Mouse (Mus musculus) heart, embryonic 15.5 days (tissue): ENCODE measurements around the gene Pabpc6. TPM values are rescaled to one million over a fixed set of nuclear protein-coding genes. Genes with fewer than 3 reads are reported as not detected.

Source experiments
- ATAC-seq: fragments of 200-750 bp; cut with Nextera tagmentation; replicated peaks from 2 replicates; pipeline ENCODE4 v1.8.0; 2017; ENCODE audit warnings: low read depth, moderate TSS enrichment; ENCODE audit not compliant: insufficient number of reproducible peaks, insufficient read depth, low FRiP score
- H3K27ac ChIP-seq: fragments of 300-500 bp; sonication (generic); 2 replicates; pipeline ENCODE4 v1.5.1; 2015; ENCODE audit warnings: mild to moderate bottlenecking, inconsistent platforms
- H3K27me3 ChIP-seq: fragments of 300-500 bp; sonication (generic); 2 replicates; pipeline ENCODE4 v1.6.1; 2015; ENCODE audit warnings: inconsistent platforms
- H3K36me3 ChIP-seq: fragments of 300-500 bp; sonication (generic); 2 replicates; pipeline ENCODE4 v1.6.1; 2015; ENCODE audit warnings: mild to moderate bottlenecking, inconsistent platforms
- H3K4me1 ChIP-seq: fragments of 300-500 bp; sonication (generic); replicated peaks from 2 replicates; pipeline ENCODE4 v1.6.1; 2015; ENCODE audit warnings: inconsistent platforms
- H3K4me2 ChIP-seq: fragments of 300-500 bp; sonication (generic); 2 replicates; pipeline ENCODE4 v1.6.1; 2015; ENCODE audit warnings: inconsistent platforms, mild to moderate bottlenecking, moderate library complexity
- H3K4me3 ChIP-seq: fragments of 300-500 bp; sonication (generic); 2 replicates; pipeline ENCODE4 v1.5.1; 2015; ENCODE audit warnings: mild to moderate bottlenecking, inconsistent platforms
- H3K9ac ChIP-seq: fragments of 300-500 bp; sonication (generic); 2 replicates; pipeline ENCODE4 v1.6.1; 2015; ENCODE audit warnings: mild to moderate bottlenecking, inconsistent platforms
- H3K9me3 ChIP-seq: fragments of 300-500 bp; sonication (generic); replicated peaks from 2 replicates; pipeline ENCODE4 v1.6.1; 2016; ENCODE audit warnings: inconsistent platforms
- WGBS: fragments of 180-500 bp; shearing (Covaris S2); methylation state at CpG from one replicate; pipeline ENCODE4 v1.1.7; 2015; ENCODE audit warnings: mixed read lengths; 5-methylcytosine and 5-hydroxymethylcytosine counted together
- polyA plus RNA-seq: library from polyadenylated mRNA; unstranded; fragments of >200 nt; fragmentation: Nextera tagmentation; extraction: Ambion mirVana; gene quantifications from 2 replicates; pipeline ENCODE4 v1.2.1, GENCODE M21; 2015

Gene Pabpc6
- polyA plus RNA-seq = not detected in 2 replicates

DNA sequence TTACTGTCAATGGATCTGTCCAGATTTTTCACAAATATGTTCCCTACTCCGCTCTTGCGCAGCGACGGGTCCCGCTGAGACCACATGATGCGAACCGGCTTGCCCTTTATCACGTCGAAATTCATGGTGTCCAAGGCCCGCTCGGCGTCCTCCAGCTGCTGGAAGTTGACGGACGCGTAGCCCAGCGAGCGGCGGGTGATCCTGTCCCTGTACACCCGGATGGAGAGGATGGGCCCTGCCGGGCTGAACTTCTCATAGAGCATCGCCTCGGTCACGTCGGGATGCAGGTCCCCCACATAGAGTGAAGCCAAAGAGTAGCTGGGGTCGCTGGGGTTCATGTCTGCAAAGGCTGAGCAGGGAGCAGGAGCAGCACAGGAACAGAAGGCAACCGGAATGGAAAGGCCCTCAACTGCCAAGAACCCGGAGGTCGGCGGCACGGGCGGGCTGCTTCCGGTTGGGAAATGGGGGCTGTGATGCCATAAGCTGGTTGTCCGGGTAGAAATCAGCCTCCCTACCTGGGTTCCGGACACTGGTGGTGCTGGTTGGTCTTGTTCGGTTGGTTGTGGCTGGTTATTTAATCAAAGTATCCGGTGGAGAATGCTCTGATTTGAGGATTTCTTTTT is at the start of gene Pabpc6:
TSS of gene Pabpc6 (minus strand) at position 435 of the 623 bp plus-strand sequence.
- Histone ChIP-seq H3K27ac (no peak within 1 kb of the TSS), H3K36me3 (no peaks in the 10 kb centered on the region), H3K4me1 (no peaks in the 10 kb centered on the region), H3K9me3 (no peaks in the 10 kb centered on the region), H3K27me3 (no peaks in the 10 kb centered on the region), H3K4me3 (no peak within 1 kb of the TSS), H3K4me2 (no peak within 1 kb of the TSS), H3K9ac (no peak within 1 kb of the TSS)
- no peak for ATAC-seq
- WGBS = 89% methylated on average over 36 of the region's 36 CpGs

GRCm38 (mm10) chr17:9710910-9711309 is 41.4 kb upstream of the Pabpc6 start:
- H3K36me3 ChIP-seq = no peaks in the 10 kb centered on the region
- no peak overlapping the region for H3K27ac ChIP-seq
- no peak for ATAC-seq
- no peak overlapping the region for H3K4me2 ChIP-seq
- H3K4me3 ChIP-seq = no peak overlapping the region
- no peaks in the 10 kb centered on the region for H3K4me1 ChIP-seq
- H3K27me3 ChIP-seq = no peaks in the 10 kb centered on the region
- no peaks in the 10 kb centered on the region for H3K9me3 ChIP-seq
- no peak overlapping the region for H3K9ac ChIP-seq
- WGBS = 70% methylated on average over 6 of the region's 6 CpGs

DNA sequence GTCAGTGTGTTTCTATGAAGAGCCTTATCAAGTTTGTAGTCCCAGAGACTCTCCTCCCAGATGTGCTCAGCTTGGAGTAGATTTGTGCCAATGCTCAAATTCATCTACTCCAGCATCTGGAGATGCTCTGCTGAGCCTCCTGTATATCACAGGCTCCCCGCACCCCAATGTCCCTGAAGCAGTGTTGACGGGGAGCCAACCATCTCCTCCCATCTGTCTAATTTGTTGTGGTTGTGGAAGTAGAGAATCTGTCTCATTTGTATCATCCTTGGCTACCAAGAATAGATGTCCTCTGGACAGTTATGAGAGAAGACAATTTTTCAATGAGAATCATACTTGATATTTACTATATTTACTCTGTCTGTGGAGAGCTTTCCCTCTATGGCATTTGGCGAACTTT is 39.4 kb upstream of the Pabpc6 start:
- Histone ChIP-seq H3K4me3 (no peak overlapping the region), H3K4me2 (no peak overlapping the region), H3K4me1 (no peaks in the 10 kb centered on the region), H3K27ac (no peak overlapping the region), H3K9ac (no peak overlapping the region), H3K9me3 (no peaks in the 10 kb centered on the region), H3K36me3 (no peaks in the 10 kb centered on the region), H3K27me3 (no peaks in the 10 kb centered on the region)
- ATAC-seq = no peak
- 76% methylated on average over 3 of the region's 3 CpGs for WGBS

DNA sequence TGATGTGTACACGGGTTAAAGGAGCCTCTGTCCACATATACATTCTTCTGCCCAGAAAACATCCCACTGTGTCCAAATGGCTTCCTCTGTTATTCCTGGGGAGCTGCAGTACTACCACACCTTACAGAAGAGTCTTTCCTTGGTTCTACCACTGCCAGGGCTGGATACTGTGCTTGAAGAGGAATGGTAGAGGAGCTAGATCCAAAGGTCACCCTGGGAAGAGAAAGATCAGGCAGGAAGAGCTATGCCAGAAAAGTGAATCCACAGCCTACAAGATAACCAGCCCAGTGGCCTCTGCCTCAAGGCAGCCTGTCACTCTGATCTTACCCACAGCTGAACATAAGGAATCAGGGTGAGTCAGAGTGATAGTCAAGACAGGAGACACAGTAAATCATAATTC is 37.8 kb upstream of the Pabpc6 start:
- 63% methylated on average over 1 of the region's 1 CpGs for WGBS
- no peak overlapping the region for H3K4me3 ChIP-seq

DNA sequence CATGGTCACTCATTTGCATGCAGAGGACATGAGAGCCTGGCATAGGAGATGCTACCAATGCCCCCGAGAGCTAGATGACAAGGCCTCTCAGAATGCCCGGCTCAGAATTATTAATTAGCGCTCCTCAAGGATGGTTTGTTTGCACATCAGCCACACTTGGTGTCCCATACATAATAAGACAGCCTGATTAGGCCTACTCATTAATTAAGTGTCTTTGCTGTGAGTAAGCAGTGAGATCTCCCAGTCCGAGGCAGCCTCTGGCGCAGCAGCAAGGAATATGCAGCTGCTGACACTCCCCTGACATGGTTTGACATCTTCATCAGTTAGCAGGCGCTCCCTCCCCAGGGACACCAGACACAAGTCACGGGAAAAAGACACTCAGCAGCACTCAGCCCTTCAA is 28.2 kb upstream of the Pabpc6 start:
- Histone ChIP-seq H3K9ac (no peak overlapping the region), H3K27me3 (no peaks in the 10 kb centered on the region), H3K9me3 (no peaks in the 10 kb centered on the region), H3K4me3 (no peak overlapping the region), H3K36me3 (no peaks in the 10 kb centered on the region), H3K27ac (no peak overlapping the region), H3K4me1 (no peaks in the 10 kb centered on the region), H3K4me2 (no peak overlapping the region)
- ATAC-seq = no peak
- WGBS = 69% methylated on average over 7 of the region's 7 CpGs

More for the DNA sequence above, 37.8 kb upstream of the Pabpc6 start:
- Histone ChIP-seq H3K4me1 (no peaks in the 10 kb centered on the region), H3K9ac (no peak overlapping the region), H3K9me3 (no peaks in the 10 kb centered on the region), H3K27me3 (no peaks in the 10 kb centered on the region), H3K36me3 (no peaks in the 10 kb centered on the region), H3K4me2 (no peak overlapping the region), H3K27ac (no peak overlapping the region)
- no peak for ATAC-seq

DNA sequence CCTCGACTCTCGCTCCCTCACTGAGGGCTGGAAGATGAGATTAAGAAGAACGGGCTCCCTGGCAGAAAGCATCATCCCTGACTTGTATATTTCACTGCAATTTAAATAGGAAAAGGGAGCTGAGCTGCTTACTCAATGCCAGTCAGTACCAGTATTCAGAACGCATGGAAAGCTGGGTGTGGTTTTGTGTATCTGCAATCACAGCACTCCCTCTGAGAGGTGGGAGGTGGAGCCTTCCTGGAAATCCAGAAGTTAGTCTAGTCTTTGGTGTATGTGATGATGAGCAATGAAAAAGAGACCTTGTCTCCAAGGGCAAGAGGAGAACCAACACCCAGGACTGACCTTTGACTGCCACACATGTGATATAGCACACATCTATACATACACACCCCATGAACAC is 21.7 kb upstream of the Pabpc6 start:
- no peak overlapping the region for H3K27ac ChIP-seq
- H3K4me2 ChIP-seq = no peak overlapping the region
- H3K4me1 ChIP-seq = no peaks in the 10 kb centered on the region
- WGBS = 68% methylated on average over 4 of the region's 4 CpGs
- H3K36me3 ChIP-seq = no peaks in the 10 kb centered on the region
- no peak overlapping the region for H3K9ac ChIP-seq
- no peaks in the 10 kb centered on the region for H3K9me3 ChIP-seq
- H3K4me3 ChIP-seq = no peak overlapping the region
- ATAC-seq = no peak
- no peaks in the 10 kb centered on the region for H3K27me3 ChIP-seq

GRCm38 (mm10) chr17:9683539-9684155 is 14.1 kb upstream of the Pabpc6 start:
- no peak overlapping the region for H3K4me2 ChIP-seq
- H3K27me3 ChIP-seq = no peaks in the 10 kb centered on the region
- H3K36me3 ChIP-seq = no peaks in the 10 kb centered on the region
- no peak for ATAC-seq
- H3K9me3 ChIP-seq = no peaks in the 10 kb centered on the region
- H3K9ac ChIP-seq = no peak overlapping the region
- 62% methylated on average over 4 of the region's 4 CpGs for WGBS
- no peak overlapping the region for H3K27ac ChIP-seq
- no peaks in the 10 kb centered on the region for H3K4me1 ChIP-seq
- H3K4me3 ChIP-seq = no peak overlapping the region

GRCm38 (mm10) chr17:9680741-9681140 is 11.2 kb upstream of the Pabpc6 start:
- Histone ChIP-seq H3K9ac (no peak overlapping the region), H3K27ac (no peak overlapping the region), H3K4me1 (no peaks in the 10 kb centered on the region), H3K4me2 (no peak overlapping the region), H3K4me3 (no peak overlapping the region), H3K36me3 (no peaks in the 10 kb centered on the region), H3K9me3 (no peaks in the 10 kb centered on the region), H3K27me3 (0 out of 2 replicates have a peak, but pooled peaks cover 5% of the 10 kb centered on the region)
- ATAC-seq = no peak
- 74% methylated on average over 8 of the region's 8 CpGs for WGBS

DNA sequence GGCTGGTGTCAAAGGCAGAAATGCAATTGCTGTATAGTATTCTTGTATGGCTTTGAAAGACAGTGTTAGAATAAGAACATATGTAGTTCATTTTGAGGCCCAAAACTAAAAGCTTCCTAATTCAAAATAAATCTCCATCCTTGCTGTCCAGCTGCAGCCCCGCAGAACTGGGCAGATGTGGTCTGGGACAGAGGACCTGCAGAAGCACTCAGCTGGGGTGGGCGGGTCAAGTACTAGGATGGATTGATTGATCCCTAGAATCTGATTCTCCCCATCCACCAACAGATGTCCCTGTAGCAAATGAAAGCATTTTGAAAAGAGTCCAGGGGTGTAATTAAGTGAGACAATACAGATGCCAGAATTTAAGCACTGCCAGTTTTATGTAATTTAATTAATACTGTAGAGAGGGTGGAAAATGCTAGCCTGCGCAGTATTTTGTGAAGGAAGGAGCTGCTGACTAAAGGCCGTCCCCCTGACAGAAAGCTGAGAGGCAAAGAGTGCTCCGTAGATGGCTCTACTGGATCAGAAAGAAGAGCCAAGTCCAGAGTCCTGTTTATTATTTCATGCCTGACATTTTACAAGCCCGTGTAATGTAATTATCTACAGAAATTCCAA is 5.8 kb upstream of the Pabpc6 start:
- Histone ChIP-seq H3K4me3 (no peak overlapping the region), H3K27ac (no peak overlapping the region), H3K4me1 (no peaks in the 10 kb centered on the region), H3K9me3 (no peaks in the 10 kb centered on the region), H3K4me2 (no peak overlapping the region), H3K9ac (no peak overlapping the region), H3K36me3 (no peaks in the 10 kb centered on the region), H3K27me3 (0 out of 2 replicates have a peak, but pooled peaks cover 5% of the 10 kb centered on the region)
- WGBS = 70% methylated on average over 6 of the region's 6 CpGs
- no peak for ATAC-seq

DNA sequence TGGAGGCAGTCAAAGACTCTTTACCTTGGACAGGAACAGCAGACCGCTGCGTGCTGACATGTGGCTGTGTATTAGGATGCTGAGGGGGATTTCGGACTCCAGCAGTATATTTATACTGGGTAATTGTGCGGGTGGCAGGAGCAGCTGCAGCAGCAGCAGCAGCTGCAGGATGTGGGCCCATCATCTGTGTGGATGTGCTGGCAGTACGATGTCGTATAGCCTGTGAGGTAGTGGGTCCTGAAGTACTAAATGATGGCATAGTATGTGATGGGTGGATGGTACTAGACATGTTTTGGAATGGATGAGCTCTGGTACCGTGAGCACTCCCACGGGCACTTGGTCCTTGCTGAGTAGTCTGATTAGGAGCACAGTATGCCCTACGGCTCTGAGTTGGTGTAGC is 1.6 kb downstream of the Pabpc6 start:
- Histone ChIP-seq H3K4me3 (no peak overlapping the region), H3K9me3 (no peaks in the 10 kb centered on the region), H3K4me2 (no peak overlapping the region), H3K9ac (no peak overlapping the region), H3K27me3 (no peaks in the 10 kb centered on the region), H3K27ac (no peak overlapping the region), H3K36me3 (no peaks in the 10 kb centered on the region), H3K4me1 (no peaks in the 10 kb centered on the region)
- 95% methylated on average over 9 of the region's 9 CpGs for WGBS
- no peak for ATAC-seq

DNA sequence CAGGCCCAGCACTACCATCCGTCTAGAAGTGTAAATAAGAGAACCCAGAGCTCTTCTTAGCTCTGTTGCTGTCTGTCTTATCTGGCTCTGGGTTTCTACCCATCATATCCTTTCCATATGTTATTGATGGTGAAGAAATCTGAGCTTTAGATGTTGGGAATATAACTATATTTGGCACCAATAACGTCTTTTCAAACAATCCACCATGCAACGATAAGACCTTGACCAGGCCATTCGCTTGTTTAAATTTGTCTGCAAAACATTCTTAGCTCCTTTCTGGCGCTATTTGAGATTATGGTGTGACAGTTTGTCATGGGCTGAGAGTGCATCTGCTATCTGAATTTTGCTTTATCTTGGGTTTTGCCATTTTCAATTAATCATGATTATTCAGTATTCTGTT is 10.9 kb downstream of the Pabpc6 start:
- no peak overlapping the region for H3K9ac ChIP-seq
- no peak overlapping the region for H3K4me3 ChIP-seq
- WGBS = 66% methylated on average over 5 of the region's 5 CpGs
- H3K27ac ChIP-seq = no peak overlapping the region
- no peaks in the 10 kb centered on the region for H3K4me1 ChIP-seq
- H3K9me3 ChIP-seq = no peaks in the 10 kb centered on the region
- H3K4me2 ChIP-seq = no peak overlapping the region
- H3K36me3 ChIP-seq = no peaks in the 10 kb centered on the region
- no peaks in the 10 kb centered on the region for H3K27me3 ChIP-seq
- ATAC-seq = no peak

DNA sequence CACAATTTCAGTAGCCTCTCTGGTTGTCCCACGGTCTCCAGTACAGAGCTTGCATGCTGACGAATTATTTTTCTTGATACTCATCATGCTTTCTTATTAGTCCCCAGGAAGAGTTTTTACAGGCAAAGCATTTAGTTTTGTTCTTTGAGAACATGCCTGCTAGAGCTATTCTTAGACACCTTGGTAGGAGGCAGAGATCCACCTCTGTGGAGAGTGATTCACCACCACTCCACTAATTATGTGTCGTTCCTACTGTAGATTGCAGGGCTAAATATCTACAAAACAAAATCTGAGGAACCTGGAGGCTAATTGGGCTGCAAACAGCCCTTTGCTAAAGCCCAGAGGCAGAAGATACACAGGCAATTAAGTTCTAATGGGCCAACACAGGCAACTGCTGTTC is 15.4 kb downstream of the Pabpc6 start:
- Histone ChIP-seq H3K4me1 (no peaks in the 10 kb centered on the region), H3K4me2 (no peak overlapping the region), H3K36me3 (no peaks in the 10 kb centered on the region), H3K27ac (no peak overlapping the region), H3K4me3 (no peak overlapping the region), H3K9ac (no peak overlapping the region), H3K9me3 (no peaks in the 10 kb centered on the region), H3K27me3 (no peaks in the 10 kb centered on the region)
- ATAC-seq = no peak
- WGBS = 80% methylated on average over 3 of the region's 3 CpGs
